Mouse (Mus musculus) thymus, adult 18-20 months (tissue): ENCODE data around the gene H2-DMa.
"Not testable (repeated sequence)": the region's sequence is repeated elsewhere in the genome, so short reads cannot be mapped to it uniquely, and the experiment has no call there.

Experiments
- DNase-seq, 2 experiments: peaks; one replicate each; pipeline ENCODE4 v3.0.0; 2022; ENCODE audit warnings: mixed read lengths in 2 of 2

Gene H2-DMa

GRCm38 (mm10) chr17:34126826-34127420, 7.6 kb downstream of the H2-DMa start:
- DNase-seq: no peak

DNA sequence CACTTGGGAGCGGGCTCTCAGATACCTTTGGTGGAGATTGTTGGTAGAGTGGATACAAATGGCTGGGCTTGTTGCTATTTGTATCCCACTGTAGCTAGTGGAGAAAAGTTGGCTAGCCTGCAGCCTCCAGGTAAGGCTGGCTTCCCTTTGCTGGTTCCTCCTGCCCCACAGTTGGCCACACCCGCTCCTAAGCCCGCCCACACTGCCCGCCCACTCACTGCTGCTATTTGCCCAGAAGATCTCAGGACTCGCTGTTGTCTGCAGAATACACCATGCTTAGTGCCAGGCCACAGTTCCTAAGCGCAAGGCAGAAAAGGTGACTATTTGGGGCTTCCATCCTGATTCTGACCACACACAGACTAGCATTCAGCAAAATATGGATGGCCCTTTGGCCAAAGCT, 8.1 kb downstream of the H2-DMa start:
- peak; percentile 48 to 65 for DNase-seq

DNA sequence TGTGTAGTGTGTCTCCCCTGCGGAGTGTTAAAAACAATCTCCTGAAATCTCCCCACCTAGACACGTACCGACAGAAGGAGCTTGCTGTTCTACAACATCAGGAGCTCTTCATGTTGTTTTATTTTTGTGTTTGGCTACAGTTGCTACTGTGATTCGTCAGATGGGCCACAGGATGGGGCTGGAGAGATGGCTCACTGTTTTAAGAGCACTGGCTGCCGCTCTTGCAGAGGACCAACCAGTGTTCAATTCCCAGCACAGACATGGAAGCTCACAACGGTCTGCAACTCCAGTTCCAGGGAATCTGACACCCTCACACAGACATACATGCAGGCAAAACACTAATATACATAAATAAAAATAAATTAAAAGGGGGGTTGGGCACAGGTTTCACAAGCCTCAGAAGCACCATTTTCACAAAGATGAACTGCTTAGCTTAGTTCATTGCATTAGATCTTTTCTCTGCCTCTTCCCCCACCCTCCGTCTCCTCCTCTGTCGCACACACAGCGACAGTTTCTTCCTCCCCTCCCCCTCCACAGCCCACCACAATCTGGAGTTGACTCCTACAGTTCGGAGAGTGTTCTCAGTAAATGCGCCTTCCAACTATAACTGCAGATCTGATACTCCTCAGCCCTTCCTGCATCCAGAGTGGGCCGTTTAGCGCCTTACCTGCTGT, 9.1 kb downstream of the H2-DMa start:
- DNase-seq: peak in 1 of 2 experiments; percentile 59

GRCm38 (mm10) chr17:34128944-34129791, 9.8 kb downstream of the H2-DMa start:
- DNase-seq: peak; percentile 44 to 57

DNA sequence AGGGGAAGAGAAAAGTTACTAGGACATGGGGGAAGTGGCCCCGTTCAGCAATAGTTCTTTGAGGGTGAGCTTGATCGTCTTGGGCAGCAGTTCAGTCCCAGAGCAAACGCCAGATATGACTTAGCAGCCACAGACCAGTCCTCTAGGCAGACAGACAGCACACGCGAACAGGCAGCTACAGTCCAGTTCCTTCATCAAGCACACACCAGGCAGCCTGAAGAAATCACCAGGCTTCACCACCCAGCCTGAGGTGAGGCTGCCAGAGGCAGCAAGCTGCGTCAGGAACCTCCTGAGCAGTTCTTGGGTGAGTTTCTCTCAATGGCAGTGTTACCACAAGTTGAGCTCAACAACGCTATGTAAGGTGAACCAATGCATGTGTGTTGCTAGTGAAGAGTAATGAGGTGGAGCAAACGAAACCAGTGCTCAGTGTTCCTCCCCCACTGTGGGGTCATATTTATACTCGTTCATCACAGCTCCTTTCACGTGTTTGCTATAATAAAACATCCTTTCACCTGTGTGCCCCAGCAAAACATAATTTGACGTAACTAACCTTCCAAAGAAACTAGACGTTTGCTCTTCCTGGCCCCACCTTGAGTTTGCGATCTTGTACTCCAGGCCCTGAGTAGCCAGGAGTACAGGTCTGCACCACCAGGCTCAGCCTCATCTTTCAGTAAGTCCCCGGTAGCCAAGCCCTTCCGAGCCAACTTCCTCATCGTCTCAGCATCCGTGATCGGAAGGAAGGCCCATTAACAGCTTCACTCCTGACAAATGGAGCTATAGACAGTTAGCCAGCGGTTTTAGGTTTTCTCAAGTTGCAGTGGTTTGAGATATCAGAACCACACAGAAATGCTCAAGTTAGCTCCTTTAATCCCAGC, 11.0 kb downstream of the H2-DMa start:
- no peak for DNase-seq

GRCm38 (mm10) chr17:34131911-34132310, 12.6 kb downstream of the H2-DMa start:
- no peak for DNase-seq

- DNase-seq: peak in 1 of 2 experiments; percentile 14
Measured at GRCm38 (mm10) chr17:34133289-34133688, 13.9 kb downstream of the H2-DMa start.

GRCm38 (mm10) chr17:34134451-34134850, 15.1 kb downstream of the H2-DMa start:
- DNase-seq: no peak

- peak; percentile 94 to 96 for DNase-seq
Measured at GRCm38 (mm10) chr17:34135297-34136224, 16.2 kb downstream of the H2-DMa start.

GRCm38 (mm10) chr17:34137601-34138000, 18.3 kb downstream of the H2-DMa start:
- DNase-seq: no peak

- no peak for DNase-seq
Measured at GRCm38 (mm10) chr17:34138655-34139054, 19.3 kb downstream of the H2-DMa start.

GRCm38 (mm10) chr17:34139416-34139815, 20.1 kb downstream of the H2-DMa start:
- DNase-seq: no peak

- DNase-seq: no peak
Measured at GRCm38 (mm10) chr17:34140240-34140639, 20.9 kb downstream of the H2-DMa start.

- DNase-seq: no peak
Measured at GRCm38 (mm10) chr17:34141448-34141847, 22.1 kb downstream of the H2-DMa start.

- DNase-seq: no peak
Measured at GRCm38 (mm10) chr17:34142456-34143010, 23.2 kb downstream of the H2-DMa start.

DNA sequence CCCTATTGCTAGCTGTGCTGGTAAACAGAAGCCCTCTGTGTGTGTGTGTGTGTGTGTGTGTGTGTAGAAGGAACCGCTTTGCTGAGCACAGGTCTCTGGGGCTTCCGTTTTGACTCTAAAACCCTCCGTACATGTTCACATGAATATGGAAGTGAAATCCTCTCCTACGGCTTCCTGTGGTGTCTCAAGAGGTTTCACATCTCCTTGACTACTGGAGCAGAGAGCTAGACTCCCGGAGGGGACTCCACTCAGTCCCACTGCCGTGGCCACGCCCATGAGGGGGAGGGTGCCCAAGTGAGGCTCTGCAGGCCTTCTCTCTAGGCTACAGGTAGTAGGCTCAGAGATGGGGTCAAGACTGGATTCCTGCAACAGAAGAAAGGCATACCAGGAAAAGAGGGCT, 23.7 kb downstream of the H2-DMa start, which contains the start of gene H2-DMb2:
Gene H2-DMb2 (plus strand): TSS at position 275 of the 400 bp plus-strand sequence.
- DNase-seq: peak; percentile 80 to 87

- DNase-seq: no peak
Measured at GRCm38 (mm10) chr17:34143461-34143860, 24.1 kb downstream of the H2-DMa start.

DNA sequence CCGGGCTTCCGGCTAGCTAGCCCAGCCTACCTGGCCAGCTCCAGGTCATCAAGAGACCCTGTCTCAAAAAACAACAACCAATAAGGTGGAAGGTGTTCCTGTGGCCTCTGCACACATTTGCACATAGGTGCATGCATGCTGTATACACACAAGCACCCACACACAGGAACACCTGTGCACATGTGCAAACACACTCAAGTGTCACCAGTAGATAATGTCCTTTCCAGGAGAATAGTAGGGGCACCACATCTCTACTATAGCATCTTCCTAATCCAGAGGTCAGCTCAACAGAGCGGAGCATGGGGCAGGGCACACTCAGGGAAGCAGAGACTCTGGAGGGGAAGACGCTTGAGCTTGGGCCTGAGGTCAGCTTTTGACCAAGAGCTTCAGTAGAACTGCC, 24.9 kb downstream of the H2-DMa start:
- DNase-seq: not testable (repeated sequence)

DNA sequence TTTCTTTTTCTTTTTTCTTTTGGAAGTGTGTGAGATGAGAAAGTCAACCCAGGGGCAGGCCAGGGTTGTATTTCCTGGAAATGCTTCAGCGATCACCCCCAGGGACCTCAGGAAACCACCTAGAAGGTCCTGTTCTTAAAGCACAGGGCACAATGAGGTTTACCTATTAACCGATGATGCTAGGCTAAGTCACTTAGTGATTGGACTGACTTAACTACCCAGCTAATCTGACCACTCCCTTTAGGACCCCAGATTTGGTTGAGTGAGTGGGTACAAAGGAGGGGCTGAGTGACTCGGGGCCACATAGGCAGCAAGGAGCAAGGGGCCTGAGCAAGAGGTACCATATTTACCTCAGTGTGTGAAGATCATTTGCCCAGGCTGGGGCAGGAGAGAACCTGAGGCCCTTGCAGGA, 25.6 kb downstream of the H2-DMa start:
- DNase-seq: no peak

DNA sequence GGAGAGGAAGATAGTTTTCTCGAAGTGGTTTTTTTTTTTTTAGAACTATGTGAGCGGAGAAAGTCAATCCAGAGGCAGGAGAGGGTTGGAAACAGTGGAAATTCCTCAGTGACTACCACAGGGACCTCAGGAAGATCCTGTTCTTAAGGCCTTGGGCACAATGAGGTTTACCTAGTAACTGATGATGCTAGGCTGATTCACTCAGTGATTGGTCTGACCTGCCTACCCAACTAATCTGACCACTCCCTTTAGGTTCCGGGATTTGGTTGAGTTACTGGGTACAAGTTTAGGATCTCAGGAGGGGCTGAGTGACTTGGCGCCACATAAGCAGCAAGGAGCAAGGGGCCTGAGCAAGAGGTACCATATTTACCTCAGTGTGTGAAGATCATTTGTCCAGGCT, 33.6 kb downstream of the H2-DMa start, which contains the start of gene H2-DMb1:
Gene H2-DMb1 (plus strand): TSS at position 150 of the 400 bp plus-strand sequence.
- no peak for DNase-seq

- no peak for DNase-seq
Measured at GRCm38 (mm10) chr17:34155534-34155933, 36.2 kb downstream of the H2-DMa start.
